Mouse (Mus musculus) gastrocnemius, adult 18-20 months (tissue): ENCODE results near the gene Hip1. TPM values are rescaled to one million over a fixed set of nuclear protein-coding genes. Genes with fewer than 3 reads are reported as not detected.

Source experiments
- DNase-seq: peaks from one replicate; pipeline ENCODE4 v3.0.0; 2021; ENCODE audit warnings: low spot score
- total RNA-seq, 2 experiments: library from RNA; stranded (reverse); gene quantifications; 2 replicates each; pipeline ENCODE4 v1.2.3; 2021

Hip1 gene
- total RNA-seq, 2 experiments from 2014 or later = 17.3 TPM

DNA sequence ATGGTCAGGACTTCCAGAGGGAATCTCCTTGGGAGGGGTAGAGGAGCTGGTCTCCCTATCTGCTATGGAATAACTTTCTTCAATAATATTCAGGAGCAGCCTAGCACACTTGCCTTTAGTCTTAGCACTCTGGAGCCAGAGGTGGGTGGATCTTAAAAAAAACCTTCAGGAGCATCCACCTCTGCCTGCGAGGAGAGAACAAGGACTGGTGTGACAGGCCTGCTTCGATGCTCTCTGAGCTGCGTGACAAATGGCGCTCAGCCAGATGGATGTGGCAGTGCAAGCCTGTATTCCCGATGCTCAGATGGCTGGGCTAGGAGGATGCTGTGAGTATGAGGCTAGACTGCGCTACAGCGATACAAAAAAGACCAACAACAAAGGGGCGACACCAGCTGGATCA is 93.8 kb downstream of the Hip1 start:
- DNase-seq = no peak

DNA sequence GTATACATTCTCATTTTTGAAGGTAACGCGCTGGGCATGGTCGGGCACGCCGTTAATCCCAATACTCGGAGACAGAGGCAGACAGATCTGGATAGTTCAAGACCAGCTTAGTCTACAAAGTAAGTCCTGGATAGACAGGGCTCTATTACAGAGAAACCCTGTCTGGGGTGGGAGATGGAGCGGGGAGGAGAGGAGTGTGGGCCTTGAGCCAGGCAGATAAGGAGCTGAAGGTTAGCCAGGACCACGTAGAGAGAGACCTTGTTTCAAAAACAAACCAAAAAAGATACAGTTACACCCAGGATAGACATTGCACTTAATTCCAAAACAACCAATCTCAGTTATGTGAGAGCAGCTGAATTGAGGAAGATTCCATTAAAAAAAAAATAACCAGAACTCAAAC is 99.2 kb downstream of the Hip1 start:
- no peak for DNase-seq

GRCm38 (mm10) chr5:135442430-135442829 is 102.5 kb downstream of the Hip1 start:
- no peak for DNase-seq

DNA sequence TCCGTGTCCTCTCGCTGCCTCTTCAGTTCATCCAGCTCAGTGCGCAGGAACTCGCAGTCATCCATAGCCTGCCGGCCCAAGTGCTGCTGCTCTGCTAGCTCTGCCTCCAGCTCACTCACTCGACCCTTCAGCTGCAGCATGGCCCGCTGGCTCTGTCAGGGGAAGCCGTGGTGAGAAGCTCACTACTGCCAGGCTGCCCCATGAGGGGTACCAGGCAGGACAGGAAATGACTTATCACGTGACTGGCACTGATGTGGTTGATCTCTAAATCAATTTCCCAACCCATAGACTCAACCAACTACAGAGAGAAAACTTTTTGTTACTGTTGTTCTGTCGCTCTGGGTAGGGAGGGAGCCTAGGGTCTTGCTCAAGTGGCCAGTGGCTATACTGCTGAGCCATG is 109.9 kb downstream of the Hip1 start:
- no peak for DNase-seq

DNA sequence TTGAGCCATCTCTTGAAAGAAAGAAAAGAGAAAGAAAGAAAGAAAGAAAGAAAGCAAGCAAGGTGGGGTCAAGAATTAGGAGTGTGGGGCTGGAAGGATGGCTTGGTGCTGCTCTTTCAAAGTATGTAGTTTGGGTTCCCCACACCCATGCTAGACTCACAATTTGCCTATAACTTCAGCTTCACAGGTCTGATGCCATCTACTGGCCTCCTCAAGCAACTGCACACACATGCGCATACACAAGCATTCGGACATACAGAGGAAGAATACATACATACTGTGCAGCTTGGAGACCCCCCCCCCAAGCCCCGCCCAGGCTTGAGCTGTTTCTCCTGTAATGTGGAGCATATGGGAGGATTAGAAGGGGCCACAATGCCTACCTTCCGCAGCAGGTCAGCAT is 111.1 kb downstream of the Hip1 start:
- no peak for DNase-seq

DNA sequence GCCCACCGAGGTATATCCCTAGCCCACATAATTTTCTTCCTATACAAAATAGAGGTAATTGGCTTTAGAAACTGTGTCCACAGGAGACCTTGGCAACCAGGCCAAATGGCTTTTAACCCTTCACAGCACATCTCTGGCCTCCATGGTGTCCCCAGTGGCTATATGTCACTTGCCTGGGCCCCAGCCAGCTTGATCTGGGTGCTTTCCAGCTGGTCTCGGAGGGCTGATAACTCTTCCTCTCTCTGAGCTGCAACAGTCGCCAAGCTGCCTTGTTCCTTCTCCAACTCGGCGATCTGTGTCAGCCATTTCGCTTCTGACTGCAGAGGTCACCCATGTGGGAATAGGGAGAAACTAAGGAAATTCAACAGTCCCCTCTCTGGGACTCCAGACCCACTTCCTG is 113.8 kb downstream of the Hip1 start:
- DNase-seq = no peak

DNA sequence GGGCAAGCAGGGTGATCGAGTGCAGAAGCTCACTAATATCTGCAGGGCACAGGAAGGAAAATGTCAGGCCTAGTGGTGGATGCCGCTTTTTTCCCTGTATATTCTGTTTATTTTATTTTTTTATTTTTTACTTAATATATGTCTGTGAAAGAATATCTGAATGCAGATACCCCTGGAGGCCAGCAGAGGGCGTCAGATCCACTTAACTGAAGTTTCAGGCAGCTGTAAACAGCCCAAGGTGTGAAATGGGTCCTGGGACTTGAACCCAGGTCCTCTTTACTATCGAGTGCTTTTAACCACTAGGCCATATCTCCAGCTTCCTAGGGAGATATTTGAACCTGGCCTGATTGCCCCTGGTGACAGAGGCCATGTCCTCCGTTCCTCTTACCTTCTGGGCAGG is 116.1 kb downstream of the Hip1 start:
- DNase-seq = no peak

- DNase-seq = no peak
Observed at GRCm38 (mm10) chr5:135410266-135410665, 134.7 kb downstream of the Hip1 start.

DNA sequence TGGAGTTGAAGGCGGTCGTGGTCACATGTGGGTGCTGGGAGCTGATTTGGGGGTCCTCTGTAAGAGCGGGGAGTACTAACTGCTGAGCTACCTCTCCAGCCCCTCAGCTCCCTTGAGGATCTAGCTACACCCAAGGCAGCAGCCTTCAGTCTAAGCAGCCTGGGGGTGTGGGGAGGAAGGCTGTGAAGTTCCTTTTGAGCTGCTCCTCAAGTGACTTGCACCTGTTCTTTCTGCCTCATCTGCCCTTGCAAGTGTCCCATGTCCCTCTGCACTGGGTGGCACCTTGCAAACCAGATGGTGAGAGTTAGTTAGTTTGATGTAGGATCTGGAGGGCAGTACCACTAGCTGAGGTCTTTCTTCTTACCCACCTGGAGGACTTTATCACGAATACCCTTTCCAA is 136.8 kb downstream of the Hip1 start:
- DNase-seq = no peak

GRCm38 (mm10) chr5:135405437-135405836 is 139.5 kb downstream of the Hip1 start:
- DNase-seq = no peak

DNA sequence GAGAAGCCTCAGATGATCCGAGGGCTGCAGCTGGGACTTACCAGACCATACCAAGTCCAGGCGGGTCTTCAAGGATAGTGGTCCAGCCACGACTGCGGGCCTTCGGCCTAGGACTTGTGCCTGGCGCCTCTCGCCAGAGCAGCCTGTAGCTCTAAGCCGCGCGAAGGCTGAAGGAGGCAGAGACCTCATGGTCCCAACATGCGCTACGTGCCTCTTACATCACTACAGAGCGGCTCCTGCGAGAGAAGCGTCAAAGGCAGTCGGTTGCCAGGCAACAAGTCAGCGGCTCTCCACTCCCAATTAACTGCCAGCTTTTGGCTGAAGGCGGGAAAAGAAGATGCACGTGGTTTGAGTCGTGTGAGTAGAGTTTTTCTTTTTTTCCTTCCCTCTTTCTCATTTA is 140.3 kb downstream of the Hip1 start:
- no peak for DNase-seq

DNA sequence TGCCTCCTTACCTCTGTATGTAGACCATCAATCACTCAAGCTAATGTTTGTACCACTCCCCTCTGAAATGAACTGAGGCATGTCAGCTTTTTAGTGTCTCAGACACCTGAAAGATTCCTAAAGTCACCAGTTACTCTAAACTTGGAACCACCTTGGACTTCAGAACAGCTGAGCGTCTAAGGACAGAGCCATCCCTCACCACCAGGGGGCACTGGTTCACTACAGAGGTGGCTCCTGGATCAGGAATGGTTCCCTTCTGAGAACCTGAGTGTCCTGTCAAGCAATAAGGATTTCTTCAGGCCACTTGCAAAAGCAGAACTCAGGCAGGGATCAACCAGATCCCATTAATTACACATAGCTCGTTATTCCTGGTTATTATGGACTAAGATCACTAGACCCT is 144.7 kb downstream of the Hip1 start:
- peak; percentile 79 for DNase-seq

DNA sequence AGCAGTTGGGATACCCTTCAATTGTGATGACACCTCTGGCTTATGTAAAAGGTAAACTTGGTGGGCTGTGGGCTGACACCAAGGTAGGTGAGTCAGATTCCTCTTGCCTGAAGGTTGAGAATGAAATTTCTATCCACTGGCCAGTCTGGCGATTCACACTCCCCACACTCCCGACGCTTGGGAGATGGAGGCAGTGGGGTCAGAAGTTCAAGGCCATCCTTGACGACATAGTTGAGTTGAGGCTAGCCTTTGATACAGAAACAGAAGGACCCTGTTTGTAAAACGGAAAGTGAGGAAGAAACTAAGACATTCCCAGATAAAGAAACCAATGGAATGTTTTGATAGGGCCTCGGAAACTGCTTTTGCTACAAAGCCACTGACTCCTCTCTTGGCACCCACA is 145.5 kb downstream of the Hip1 start:
- no peak for DNase-seq

DNA sequence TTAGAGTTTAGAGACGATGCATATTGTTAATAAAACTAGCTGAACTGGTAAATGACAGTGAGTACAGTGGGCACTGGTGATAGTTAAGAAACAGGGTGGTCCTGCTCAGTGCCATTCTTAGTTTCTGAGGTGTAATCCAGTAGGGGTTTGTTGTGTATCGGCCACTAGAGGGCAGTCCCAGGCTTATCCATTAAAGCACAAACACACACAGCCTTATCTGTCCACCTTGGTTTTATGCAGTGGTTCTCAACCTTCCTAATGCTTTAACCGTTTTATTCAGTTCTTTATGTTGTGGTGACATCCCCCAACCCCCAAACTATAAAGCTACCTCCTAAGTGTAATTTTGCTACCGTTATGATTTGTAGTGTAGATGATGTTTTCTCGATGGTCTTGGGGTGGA is 149.1 kb downstream of the Hip1 start:
- DNase-seq = peak; percentile 23

DNA sequence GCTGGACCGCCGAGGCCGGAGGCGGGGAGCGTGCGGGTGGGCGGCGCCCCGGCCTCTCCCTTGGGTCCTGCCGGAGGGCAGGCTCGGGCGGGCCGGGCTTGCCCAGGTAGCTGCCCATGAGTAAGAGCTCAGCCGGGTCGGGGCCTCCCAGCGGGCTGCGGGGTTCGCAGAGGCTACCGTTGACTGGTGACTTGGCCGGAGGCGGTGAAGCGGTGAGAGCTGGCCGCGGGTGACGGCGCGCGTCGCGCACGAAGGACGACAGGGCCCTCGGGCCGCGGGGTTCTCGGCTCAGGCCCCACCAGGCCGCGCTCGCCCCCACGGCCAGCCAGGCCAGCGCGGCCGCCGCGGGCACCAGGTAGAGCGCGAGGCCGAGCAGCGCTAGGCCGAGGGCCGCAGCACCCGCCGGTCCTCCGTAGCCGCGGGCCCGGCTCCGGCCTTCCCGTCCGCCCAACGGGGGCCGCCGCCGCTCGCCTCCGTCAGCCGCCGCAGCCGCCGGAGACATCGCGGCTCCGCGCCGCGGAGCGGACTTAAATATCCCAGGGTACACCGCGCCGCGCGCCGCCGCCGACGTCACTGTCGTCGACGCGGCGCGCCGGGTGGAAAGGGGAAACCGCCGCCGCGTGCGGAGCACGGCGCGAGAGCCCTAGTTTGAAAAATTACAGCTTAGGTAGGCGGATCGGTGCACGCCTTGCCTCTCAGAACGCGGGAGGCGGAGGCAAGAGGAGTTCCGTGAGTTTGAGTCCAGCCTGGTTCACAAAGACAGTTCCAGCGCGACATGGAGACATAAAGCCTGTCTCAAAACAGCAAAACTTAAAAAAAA is 150.7 kb downstream of the Hip1 start, which contains the start of gene Pom121:
TSS of gene Pom121 (minus strand) at position 543 of the 820 bp plus-strand sequence.
- DNase-seq = peak; percentile 75

- DNase-seq = no peak
Observed at GRCm38 (mm10) chr5:135383771-135384170, 161.1 kb downstream of the Hip1 start.

DNA sequence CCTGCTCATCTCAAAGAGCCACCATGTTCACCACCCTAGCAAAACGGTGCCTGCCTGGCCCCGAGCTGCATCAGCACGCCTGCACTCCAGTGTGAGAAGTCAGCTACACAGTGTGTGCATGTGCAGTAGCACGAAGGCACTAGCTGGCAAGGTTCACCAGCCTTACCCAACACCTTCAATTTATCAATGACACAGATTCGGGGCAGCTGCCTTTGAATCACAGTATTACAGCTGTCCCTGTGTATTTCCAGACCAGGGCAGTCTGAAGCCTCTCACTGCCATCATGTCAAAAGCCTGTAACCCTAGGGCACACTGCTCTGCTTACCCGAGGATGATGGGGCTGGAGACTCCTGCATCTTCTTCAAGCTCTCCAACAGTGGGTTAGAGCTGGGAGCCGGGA is 162.2 kb downstream of the Hip1 start:
- DNase-seq = no peak

GRCm38 (mm10) chr5:135381356-135381925 is 163.5 kb downstream of the Hip1 start:
- no peak for DNase-seq

DNA sequence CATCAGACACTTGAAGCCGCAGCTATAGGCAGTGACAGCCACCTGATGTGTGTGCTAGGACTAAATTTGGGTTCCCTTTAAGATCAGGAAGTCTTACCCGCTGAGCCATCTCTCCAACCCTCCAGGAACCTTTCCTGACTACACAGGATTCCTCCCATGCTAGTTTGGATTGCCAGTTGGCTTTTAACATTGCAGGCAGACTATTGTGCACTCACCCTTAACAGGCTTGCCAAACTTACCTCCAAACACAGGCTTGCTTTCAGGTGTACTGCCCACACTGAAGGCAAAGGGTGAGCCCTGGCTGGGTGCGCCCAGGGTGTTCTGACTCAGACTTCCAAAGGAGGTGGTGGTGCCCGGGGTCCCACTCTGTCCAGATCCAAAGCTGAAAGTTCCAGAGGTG is 164.2 kb downstream of the Hip1 start:
- DNase-seq = no peak

- DNase-seq = no peak
Observed at GRCm38 (mm10) chr5:135376341-135376740, 168.6 kb downstream of the Hip1 start.

DNA sequence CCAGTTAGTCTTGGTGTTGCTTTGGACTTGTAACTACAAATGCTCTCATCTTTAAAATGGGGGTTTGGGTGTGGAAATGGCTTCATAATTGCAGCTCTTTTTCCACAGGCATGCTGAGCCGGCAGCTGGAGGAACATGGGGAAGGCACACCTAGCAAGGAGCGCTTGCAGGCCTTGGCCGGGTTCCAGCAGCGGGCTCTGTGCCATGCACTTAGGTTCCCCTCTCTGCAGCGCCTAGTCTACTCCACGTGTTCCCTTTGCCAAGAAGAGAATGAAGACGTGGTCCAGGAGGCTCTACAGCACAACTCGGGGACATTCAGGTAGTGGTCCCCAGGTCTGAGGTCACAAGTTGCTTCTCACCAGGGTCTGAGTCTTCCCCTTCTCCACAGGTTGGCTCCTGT is 169.8 kb downstream of the Hip1 start:
- DNase-seq = no peak

- no peak for DNase-seq
Observed at GRCm38 (mm10) chr5:135373601-135374000, 171.3 kb downstream of the Hip1 start.

- DNase-seq = no peak
Observed at GRCm38 (mm10) chr5:135371195-135371594, 173.7 kb downstream of the Hip1 start.
